Mouse (Mus musculus): ENCODE measurements around the gene Fam71e1. TPM values are rescaled to one million over a fixed set of nuclear protein-coding genes. Genes with fewer than 3 reads are reported as not detected.

Fam71e1 gene
- polyA plus RNA-seq, 1 experiment from 2014 or later: 12.7 TPM

Small RNAs within 50 kb of the gene (microRNA-seq; reads per million reads assigned to microRNA genes)
- not detected for gene Mir7052
- gene Mir7053: 0.94 reads per million

Other genes with a start within 250 kb of the Fam71e1 start
- 1.2 and 1.6 TPM in 2 replicates for gene 1700028J19Rik, start 249.9 kb upstream of the Fam71e1 start, polyA plus RNA-seq (2016; fragmentation: Nextera tagmentation; extraction: Ambion mirVana)
- gene 2410002F23Rik, start 249.9 kb upstream of the Fam71e1 start, polyA plus RNA-seq (2016; fragmentation: Nextera tagmentation; extraction: Ambion mirVana): 99.8 and 109 TPM in 2 replicates
- not detected in 2 replicates for gene Acp4, start 239.2 kb upstream of the Fam71e1 start, polyA plus RNA-seq (2016; fragmentation: Nextera tagmentation; extraction: Ambion mirVana)
- gene Gm15517, start 235.1 kb upstream of the Fam71e1 start, polyA plus RNA-seq (2016; fragmentation: Nextera tagmentation; extraction: Ambion mirVana): not detected in 2 replicates
- gene Clec11a, start 189.7 kb upstream of the Fam71e1 start, polyA plus RNA-seq (2016; fragmentation: Nextera tagmentation; extraction: Ambion mirVana): 0.68 and 0.79 TPM in 2 replicates
- gene Shank1, start 186.3 kb upstream of the Fam71e1 start, polyA plus RNA-seq (2016; fragmentation: Nextera tagmentation; extraction: Ambion mirVana): 0.80 and 0.86 TPM in 2 replicates
- gene Syt3, start 112.5 kb upstream of the Fam71e1 start, polyA plus RNA-seq (2016; fragmentation: Nextera tagmentation; extraction: Ambion mirVana): 0.55 and 0.63 TPM in 2 replicates
- gene 1700008O03Rik, start 110.8 kb upstream of the Fam71e1 start, polyA plus RNA-seq (2016; fragmentation: Nextera tagmentation; extraction: Ambion mirVana): 0.40 and 0.94 TPM in 2 replicates
- 2.3 and 2.4 TPM in 2 replicates for gene Lrrc4b, start 67.6 kb upstream of the Fam71e1 start, polyA plus RNA-seq (2016; fragmentation: Nextera tagmentation; extraction: Ambion mirVana)
- gene Aspdh, start 31.2 kb upstream of the Fam71e1 start, polyA plus RNA-seq (2016; fragmentation: Nextera tagmentation; extraction: Ambion mirVana): 0.46 and 1.5 TPM in 2 replicates
- gene Josd2, start 28.6 kb upstream of the Fam71e1 start, polyA plus RNA-seq (2016; fragmentation: Nextera tagmentation; extraction: Ambion mirVana): 141 and 145 TPM in 2 replicates
- 111 and 114 TPM in 2 replicates for gene Emc10, start 52 bp upstream of the Fam71e1 start, polyA plus RNA-seq (2016; fragmentation: Nextera tagmentation; extraction: Ambion mirVana)
- 0.94 and 1.2 TPM in 2 replicates for gene Mybpc2, start 28.1 kb downstream of the Fam71e1 start, polyA plus RNA-seq (2016; fragmentation: Nextera tagmentation; extraction: Ambion mirVana)
- 0.15 TPM in 1 of 2 replicates, not detected in the other for gene Spib, start 35.5 kb downstream of the Fam71e1 start, polyA plus RNA-seq (2016; fragmentation: Nextera tagmentation; extraction: Ambion mirVana)
- 63.1 and 68.1 TPM in 2 replicates for gene Pold1, start 52.3 kb downstream of the Fam71e1 start, polyA plus RNA-seq (2016; fragmentation: Nextera tagmentation; extraction: Ambion mirVana)
- gene Nr1h2, start 57.4 kb downstream of the Fam71e1 start, polyA plus RNA-seq (2016; fragmentation: Nextera tagmentation; extraction: Ambion mirVana): 54.7 and 55.3 TPM in 2 replicates
- 0.12 TPM in 1 of 2 replicates, not detected in the other for gene Napsa, start 75.8 kb downstream of the Fam71e1 start, polyA plus RNA-seq (2016; fragmentation: Nextera tagmentation; extraction: Ambion mirVana)
- gene Kcnc3, start 94.1 kb downstream of the Fam71e1 start, polyA plus RNA-seq (2016; fragmentation: Nextera tagmentation; extraction: Ambion mirVana): 0.15 and 0.17 TPM in 2 replicates
- 0.59 and 1.0 TPM in 2 replicates for gene Myh14, start 174.3 kb downstream of the Fam71e1 start, polyA plus RNA-seq (2016; fragmentation: Nextera tagmentation; extraction: Ambion mirVana)
- not detected in 2 replicates for gene Izumo2, start 212.2 kb downstream of the Fam71e1 start, polyA plus RNA-seq (2016; fragmentation: Nextera tagmentation; extraction: Ambion mirVana)